Mouse (Mus musculus): ENCODE measurements around the gene Avpi1.

The Avpi1 gene

DNA sequence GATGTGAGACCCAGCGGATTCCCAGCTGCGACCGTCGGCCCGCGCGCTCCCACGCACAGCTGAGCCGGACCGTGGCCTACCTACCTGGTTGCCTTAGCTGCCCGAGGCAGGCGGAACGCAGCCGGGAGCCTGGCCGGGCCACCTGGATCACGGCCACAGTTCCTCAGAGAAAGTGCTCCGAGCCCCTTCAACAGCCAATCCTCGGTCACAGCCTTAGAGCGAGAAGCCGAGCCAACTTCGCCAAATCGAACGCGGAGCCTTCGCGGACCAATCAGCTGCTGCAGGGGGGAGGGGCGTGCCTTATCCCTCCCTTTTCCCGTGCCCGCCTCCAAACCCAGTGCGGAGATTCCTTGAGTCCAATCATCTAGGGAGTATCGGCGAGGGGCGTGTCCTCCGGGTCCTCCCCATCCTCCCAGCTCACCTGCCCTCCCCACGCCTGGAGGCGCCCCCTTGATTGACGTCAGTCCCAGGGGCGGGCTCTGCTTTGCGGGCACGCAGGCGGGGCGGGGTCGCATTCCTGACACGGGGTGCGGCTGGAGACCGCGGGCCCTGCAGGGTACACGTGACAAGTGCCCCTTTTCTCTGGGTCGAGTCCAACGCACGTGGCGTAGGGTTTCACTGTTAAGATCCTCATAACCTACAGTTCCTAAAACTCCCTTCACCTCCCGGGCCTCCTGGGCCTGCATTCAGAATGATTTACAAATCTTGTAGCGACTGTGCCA, at the start of gene Avpi1:
TSS of gene Avpi1 (minus strand) at position 273 of the 722 bp plus-strand sequence.
- DNase-seq: peak; percentile 97

GRCm38 (mm10) chr19:42177461-42177860, 48.6 kb upstream of the Avpi1 start:
- no peak for DNase-seq

- DNase-seq: no peak
Observed at GRCm38 (mm10) chr19:42176841-42177240, 48.0 kb upstream of the Avpi1 start.

DNA sequence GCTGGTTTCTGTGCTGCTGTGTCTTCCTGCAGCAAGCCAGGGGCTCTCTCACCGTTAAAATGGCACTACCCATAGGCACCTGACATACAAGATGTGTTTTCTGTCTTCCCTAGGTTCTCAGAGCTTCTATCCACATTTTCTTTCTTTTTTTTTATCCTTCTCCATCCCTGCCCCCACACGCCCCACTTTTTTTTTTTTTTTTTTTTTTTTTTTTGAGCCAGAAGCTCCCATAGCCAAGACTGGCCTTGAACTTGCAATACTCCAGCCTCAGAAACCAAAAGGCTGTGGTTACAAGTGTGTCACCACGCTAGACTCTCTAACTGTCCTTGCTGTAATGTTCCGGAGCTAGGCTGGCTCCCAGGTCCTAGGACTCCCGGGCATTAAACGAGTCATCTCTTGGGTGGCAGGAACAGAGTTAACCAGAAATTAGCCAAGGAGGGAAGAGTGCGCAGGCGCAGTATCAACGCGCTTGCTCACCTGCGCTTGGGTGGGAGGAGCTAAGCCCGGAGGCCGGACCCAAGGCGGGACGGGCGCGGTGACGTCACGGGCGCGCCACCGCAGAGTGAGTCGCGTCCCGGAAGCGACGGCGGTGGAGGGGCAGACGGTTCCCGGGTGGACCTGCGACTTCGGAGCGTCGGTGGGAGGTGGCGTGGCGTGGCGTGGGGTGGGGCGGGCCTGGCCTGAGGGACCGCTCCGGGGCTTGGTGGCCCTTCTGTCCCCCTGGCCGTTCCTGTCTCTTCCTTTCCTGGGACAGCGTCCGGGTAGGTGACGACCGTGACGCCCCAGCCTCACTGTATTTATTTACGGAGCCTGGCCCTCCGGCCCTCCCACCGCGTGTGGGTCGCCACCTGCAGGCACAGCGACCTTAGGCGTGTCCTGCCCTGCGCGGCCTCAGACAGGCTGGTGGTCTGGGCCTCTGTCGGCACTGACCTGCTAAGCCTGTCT, 41.4 kb upstream of the Avpi1 start:
- peak; percentile 93 for DNase-seq

DNA sequence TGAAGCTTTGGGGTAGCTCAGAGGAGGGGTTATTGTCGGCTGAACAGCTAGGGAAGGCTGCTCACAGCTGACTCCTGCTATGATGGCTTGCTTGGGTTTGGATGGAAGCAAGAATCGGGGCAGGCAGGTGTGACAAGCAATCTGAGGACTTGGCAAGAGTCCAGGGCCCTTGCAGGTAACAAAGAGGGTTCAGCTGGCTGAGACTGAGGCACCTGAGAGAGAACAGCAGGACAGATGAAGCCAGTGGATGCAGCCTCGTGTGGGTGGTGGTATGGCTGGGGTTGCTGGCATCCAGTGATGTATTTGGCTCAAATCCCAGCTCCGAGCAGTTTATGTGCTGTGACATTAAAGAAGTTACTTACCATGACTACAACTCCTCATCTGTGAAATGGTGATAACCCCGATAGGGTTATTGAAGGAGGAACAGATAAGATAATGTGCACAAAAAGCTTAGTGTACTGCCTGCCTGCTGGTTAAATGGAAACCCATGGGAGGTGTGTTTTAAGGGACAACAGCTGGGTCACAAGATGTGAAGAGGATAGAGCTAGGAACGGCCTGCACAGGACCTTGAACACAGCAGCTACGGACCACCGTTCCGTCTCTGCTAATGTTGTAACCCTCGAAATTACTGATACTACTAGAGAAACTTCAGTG, 40.6 kb upstream of the Avpi1 start:
- no peak for DNase-seq

- no peak for DNase-seq
Observed at GRCm38 (mm10) chr19:42167489-42167888, 38.6 kb upstream of the Avpi1 start.

- no peak for DNase-seq
Observed at GRCm38 (mm10) chr19:42166766-42167165, 37.9 kb upstream of the Avpi1 start.

DNA sequence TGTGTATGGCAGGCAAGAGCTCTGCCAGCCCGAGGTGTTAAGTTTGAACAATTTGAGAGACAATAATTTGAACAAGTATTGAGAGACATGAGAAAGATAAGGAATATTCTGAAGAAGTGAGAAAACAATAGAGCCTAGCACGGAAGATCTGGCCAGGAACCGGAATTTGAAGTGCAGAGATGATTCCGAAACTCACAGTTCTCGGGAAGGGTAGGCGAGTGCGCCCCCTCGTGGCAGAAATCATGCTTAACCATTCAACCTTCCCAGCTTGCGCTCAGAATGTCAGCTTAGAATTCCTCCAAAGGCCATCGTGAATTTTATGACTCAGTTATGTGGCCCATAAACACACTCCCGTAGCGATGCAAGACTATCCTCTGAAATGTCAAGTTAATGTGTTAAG, 37.3 kb upstream of the Avpi1 start:
- DNase-seq: peak; percentile 77

DNA sequence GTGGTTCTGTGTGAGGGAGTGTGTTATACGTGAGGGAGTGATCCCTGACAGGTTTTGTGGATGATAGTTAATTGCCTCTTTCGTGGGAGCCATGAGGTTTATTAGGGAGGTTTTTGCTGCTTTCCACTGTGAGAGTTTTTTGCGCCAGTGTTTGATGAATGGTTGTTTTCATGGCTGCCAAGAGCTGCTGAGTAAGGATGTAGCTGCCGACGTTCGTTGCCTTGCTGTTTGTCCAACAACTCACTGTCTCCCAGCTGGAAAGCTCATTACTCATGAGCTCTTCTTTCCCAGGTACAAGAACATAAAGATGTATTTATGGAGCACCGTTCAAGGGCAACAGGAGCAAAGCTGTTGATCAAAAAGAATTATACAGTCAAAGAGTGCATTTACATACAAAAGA, 35.3 kb upstream of the Avpi1 start:
- DNase-seq: no peak

DNA sequence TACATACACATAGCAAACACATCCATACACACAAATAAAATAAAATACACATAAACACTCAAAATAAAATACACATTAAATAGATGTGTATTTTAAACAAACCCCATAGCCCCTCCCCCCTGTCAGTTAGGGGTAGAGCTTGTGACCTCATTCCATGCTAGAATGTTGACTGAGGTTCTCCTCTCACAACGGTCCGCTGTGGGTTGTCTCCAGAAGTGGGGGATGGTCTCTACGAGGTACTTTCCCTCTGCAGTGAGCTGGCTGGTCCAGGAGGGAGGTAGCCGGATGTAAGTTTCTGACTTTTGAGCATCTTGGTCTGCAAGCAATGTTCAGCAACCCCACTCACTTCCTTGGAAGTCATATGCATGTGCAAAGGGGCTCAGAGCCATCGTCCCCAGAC, 34.9 kb upstream of the Avpi1 start, which contains the start of gene Zfyve27:
TSS of gene Zfyve27 (plus strand) at position 188 of the 400 bp plus-strand sequence.
- DNase-seq: no peak

GRCm38 (mm10) chr19:42158246-42159017, 29.6 kb upstream of the Avpi1 start:
- no peak for DNase-seq

DNA sequence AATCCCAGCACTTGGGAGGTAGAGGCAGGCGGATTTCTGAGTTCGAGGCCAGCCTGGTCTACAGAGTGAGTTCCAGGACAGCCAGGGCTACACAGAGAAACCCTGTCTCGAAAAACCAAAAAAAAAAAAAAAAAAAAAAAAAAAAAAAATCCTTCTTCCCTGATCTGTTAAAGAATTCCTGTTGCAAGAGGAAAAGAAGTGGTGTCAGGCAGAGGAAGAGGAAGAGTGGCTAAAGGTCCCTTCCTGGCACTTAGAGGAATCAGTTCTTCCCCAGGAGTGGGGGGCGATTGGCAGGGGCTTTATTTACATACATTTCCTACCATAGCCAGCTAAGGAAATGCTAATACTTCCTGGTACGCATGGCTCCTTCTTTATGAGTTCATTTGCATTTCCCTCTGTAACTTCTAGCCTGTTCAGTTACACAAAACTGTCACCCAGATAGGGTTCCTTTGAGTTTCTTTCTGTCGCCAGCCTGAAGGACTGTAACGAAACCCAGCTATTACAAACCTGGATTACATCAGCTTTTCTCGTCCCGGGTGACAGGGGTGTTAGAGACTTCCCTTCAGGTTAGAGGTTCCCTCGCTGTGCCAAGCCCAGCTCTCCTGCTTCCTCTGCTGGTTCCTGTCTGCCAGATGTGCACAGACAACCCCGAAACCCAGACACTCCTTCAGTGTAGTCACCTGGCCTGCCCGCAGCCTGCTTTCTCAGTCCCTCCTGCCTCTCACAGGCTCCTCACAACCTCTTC, 28.8 kb upstream of the Avpi1 start:
- DNase-seq: no peak

- DNase-seq: peak; percentile 81
Observed at GRCm38 (mm10) chr19:42151990-42152389, 23.1 kb upstream of the Avpi1 start.

- DNase-seq: no peak
Observed at GRCm38 (mm10) chr19:42148569-42148860, 19.7 kb upstream of the Avpi1 start.

GRCm38 (mm10) chr19:42147769-42148568, 19.1 kb upstream of the Avpi1 start:
- DNase-seq: peak; percentile 76

- DNase-seq: peak; percentile 62
Observed at GRCm38 (mm10) chr19:42147170-42147768, 18.4 kb upstream of the Avpi1 start, which contains the start of gene Marveld1. Gene Marveld1 (plus strand): TSS chr19:42147400.

DNA sequence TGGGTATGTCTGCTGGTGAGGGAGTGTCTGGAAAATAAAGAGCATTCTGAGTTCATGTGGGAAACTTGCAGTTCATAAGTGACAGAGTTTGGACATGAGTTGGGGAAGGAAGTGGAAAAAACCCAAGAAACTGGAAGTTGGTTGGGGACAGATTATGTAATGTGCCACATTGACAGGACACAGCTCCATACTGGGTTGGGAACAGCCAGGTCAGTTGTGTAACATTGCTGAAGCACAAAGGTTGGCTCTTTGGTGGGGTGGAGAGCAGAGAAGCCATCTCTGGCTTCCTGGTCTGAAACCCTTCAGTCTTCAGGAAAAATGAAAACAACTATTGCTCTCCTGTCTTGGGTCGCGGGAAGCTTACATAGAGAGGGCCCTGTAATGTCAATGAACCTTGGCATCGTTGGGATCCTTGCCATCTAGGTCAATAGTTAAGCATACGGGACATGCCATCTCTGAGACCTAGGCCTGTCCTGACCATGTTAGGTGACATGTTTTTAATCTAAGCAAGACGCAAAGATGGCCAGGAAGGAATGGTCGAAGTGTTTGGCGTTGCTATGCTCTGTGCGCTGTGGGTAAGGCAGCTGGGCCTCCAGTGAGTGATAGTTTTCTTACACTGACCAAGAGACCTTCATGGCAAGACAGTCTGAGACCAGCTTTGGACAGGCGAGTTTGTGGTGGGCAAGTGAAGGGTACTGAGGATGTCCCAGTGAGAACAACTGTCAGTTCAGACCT, 17.6 kb upstream of the Avpi1 start:
- DNase-seq: no peak

- no peak for DNase-seq
Observed at GRCm38 (mm10) chr19:42145731-42146130, 16.9 kb upstream of the Avpi1 start.

GRCm38 (mm10) chr19:42145210-42145609, 16.4 kb upstream of the Avpi1 start:
- no peak for DNase-seq
